Mouse (Mus musculus) brain, embryonic 14.5 days (tissue): ENCODE measurements at regions not wholly inside any gene's neighbourhood (a gene's known extent, or its start where the extent isn't known, plus 50 kb on each side); places are given as distances from the start of the nearest gene placed in this dataset.

Experiments used
- CTCF ChIP-seq: fragments of 200-500 bp; IDR thresholded peaks from 2 replicates; pipeline ENCODE4 v1.5.1; 2012; ENCODE audit warnings: inconsistent platforms, mild to moderate bottlenecking, moderate library complexity, borderline replicate concordance; ENCODE audit not compliant: insufficient read depth, insufficient read length; ENCODE audit errors: extremely low read depth
- POLR2A ChIP-seq: fragments of 200-500 bp; IDR thresholded peaks from 2 replicates; pipeline ENCODE4 v1.6.1; 2012; ENCODE audit warnings: mild to moderate bottlenecking, inconsistent platforms, borderline replicate concordance; ENCODE audit not compliant: poor library complexity, insufficient read depth, insufficient read length, severe bottlenecking; ENCODE audit errors: extremely low read depth

- no peak for TF ChIP-seq POLR2A
- TF ChIP-seq CTCF = no peak
These were observed 264.6 kb downstream of the Pros1 start for GRCm38 (mm10) chr16:63118721-63119120.
